Mouse (Mus musculus) layer of hippocampus, postnatal 36 days (tissue): ENCODE data around the gene Slc5a10. TPM values are rescaled to one million over a fixed set of nuclear protein-coding genes. Genes with fewer than 3 reads are reported as not detected.

Source experiments
- DNase-seq, 2 experiments: peaks; one replicate each; pipeline ENCODE4 v3.0.0; 2022
- total RNA-seq, 2 experiments: library from RNA; stranded (reverse); gene quantifications; 2 replicates each; pipeline ENCODE4 v1.2.3; 2021

Slc5a10 gene
- total RNA-seq, 2 experiments from 2014 or later: 0.38 to 0.47 TPM

DNA sequence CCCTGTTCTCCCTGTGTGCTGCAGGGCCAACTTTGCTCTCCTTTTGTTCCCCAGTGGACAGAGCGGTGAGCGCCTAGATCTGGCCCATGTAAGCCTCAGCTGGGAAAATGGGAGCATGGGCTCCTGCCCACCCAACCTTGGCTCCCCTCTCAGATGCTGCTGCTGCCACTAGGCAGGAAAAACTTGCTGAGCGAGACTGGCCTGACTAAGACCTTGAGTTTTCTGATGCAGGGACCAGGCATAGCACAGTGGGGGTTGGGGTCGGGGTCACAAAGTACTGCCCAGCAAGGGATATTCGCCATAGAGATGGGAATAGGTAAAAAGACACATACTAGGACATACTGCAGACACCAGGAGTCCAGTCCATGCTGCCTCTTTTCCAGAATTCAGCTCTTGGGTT lies 53.4 kb downstream of the Slc5a10 start:
- no peak for DNase-seq

GRCm38 (mm10) chr11:61665991-61666799 lies 54.4 kb downstream of the Slc5a10 start:
- peak; percentile 29 to 38 for DNase-seq

GRCm38 (mm10) chr11:61665401-61665800 lies 55.2 kb downstream of the Slc5a10 start:
- DNase-seq: no peak

DNA sequence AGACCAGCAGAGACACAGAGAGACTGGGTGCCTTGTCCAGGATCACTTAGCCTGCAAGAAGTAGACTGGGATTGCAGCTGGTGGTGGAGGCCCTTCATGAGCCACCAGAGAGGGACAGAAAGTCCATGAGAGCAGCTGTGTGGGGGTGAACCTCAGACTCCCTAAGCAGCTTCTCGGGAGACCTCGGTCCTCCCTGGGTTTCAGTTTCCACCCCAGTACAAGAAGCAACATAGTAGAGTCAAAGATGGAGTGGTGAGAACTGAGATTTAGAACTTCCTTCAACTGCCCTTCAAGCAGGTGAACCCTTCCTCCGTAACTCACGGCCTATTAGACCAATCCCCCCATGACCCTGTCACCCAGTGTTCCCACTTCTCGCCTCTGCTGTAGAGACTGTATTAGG lies 58.4 kb downstream of the Slc5a10 start:
- no peak for DNase-seq

DNA sequence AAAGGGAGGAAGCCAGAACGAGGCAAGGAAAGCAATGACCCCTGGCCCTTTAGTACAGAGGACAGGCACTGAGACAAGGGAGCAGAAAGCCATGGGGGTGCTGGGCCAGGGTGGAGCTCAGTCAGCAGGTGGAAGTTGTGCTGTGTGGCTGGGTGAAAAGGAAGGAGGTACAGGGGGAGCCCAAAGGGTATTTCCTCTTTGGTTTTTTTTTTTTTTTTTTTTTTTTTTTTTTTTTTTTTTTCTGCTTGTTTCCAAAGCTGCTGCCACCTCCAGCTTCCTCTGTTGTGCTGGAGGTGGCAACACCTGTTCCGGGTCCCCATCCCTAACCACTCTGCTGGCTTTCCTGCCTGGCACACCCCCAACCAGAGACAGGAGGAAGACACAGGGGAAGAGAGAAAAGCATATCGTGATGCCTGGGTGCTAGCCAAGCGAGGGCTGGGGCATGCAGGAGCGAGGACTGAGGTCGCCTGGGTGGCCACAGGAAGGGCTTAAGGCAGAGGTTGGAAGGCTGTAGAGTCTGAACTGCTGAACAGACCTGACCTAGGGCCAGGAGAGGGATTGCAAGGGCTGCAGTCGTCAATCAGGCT lies 59.7 kb downstream of the Slc5a10 start:
- no peak for DNase-seq

DNA sequence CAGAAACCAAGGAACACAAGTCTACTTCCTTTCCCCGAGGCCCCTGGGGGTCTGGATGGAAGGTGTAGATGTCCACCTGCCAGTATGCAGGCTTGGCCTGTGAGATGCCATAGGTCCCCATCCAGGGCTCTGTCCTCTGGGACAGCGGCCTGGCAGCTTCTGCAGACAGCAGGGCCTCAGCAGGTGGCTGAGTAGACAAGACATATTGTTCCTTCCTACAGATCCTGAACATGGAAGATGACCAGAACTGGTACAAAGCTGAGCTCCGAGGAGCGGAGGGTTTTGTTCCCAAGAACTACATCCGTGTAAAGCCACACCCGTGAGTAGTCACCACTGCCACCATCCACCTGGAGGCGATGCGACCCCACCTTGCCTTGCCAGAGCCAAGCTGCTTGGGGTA lies 60.6 kb downstream of the Slc5a10 start:
- DNase-seq: no peak

DNA sequence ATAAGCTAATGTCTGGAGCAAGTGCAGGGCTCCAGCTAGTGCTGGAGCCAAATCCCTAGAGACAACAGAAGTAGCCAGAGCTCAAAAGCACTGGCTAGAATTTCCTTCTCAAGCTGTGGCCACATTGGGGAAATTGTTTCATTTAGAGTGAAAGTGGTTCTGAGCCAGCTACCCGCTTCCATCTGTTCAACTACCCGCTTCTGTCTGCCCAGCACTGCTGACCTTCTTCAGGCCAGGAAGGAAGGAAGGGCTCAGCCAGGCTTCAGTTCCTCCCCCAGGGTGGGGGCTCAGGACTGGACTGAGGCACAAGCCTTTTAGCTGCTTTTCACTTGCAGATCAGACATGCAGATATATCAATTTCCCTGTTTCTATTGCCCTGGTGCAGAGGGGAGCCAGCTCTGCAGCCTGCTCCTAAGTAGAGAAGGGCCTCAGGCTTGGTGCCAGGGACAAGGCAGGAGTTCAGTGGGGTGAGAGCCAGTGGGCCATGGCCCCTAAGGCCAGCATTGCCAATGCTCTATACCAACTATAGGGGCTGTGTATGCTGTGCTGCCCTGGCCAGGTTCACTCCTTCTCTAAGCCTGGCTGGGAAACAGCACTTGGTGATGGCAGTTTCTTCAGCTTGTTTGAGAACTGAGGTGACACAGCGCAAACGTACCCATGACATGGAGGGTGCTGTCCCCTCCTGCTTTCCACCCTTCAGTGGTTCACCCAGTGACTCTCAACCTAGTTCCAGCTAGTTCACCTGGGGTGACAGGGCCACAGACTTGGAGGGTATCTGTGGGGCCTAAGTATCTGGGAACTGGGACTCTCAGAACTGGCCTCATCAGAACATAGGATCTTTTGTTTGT lies 61.4 kb downstream of the Slc5a10 start:
- DNase-seq: no peak

DNA sequence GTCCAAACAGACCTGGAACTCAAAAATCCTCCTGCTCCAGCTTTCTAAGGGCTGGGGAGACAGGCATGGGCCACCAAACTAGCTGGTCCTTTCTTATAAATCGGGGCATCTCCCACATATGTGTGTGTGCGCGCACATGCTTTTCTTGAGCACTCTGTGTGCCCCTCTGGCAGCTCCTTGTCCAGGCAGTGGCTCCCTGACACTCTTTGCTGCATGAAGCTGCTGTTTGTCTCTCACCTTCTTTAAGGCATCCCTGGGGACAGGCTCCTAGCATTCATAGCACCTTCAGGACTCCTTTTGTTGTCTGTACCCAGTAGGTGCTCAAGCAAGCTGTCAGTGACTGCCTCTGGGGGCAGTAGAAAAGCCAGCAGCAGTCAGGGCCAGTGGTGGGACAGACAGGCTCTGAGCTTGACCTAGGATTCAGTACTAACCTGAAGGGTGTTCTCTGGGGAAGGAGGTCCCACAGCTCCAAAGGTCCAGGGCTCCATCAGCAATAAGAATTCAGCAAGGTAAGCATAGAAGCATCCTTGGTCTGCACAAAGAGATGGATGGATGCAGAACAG lies 62.2 kb downstream of the Slc5a10 start:
- no peak for DNase-seq

GRCm38 (mm10) chr11:61657432-61657831 lies 63.2 kb downstream of the Slc5a10 start:
- no peak for DNase-seq

DNA sequence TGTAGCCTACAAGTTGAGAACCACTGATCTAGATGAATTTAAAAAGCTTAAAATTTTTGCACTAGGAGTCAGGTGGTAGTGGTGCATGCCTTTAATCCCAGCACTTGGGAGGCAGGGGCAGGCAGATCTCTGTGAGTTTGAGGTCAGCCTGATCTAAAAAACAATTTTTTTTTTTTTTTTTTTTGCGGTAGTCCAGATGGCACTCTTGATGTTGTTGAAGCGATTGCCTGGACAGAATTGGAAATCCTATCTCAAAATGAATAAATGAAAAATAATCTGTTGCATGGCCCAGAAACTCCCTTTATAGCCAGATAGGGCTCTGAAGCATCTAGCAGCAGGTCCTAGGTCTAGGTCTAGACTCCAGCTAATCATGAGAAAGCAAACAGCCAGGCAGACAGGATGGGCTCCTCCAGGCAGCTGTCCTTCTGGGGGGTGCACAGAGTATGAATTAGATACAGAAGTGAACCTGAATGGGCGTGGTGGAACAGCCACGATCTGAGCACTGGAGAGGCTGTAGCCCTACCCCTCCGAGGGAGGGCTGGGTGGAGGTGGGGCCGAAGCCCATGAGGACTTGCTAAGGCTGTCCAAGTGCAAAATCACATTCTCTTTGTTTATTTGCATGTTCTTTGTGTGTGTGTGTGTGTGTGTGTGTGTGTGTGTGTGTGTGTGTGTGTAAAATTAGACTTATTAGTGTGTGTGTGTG lies 64.3 kb downstream of the Slc5a10 start:
- DNase-seq: no peak

DNA sequence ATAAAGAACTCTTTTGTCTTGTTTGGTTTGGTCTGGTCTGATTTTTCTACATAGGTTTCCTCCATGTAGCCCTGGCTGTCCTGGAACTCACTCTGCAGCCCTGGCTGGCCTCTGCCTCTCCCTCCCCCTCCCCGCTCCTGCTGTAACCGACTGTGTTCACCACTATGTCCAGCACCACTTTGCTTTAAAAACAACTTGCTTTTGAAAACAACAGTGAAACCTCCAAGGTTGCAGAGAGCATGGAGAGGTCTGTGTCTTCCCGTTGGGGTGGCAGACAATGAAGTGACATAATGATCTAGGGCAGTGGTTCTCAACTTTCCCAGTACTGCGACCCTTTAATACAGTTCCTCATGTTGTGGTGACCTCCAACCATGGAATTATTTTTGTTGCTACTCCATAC lies 65.0 kb downstream of the Slc5a10 start:
- no peak for DNase-seq

GRCm38 (mm10) chr11:61654786-61655311 lies 65.8 kb downstream of the Slc5a10 start:
- DNase-seq: no peak

DNA sequence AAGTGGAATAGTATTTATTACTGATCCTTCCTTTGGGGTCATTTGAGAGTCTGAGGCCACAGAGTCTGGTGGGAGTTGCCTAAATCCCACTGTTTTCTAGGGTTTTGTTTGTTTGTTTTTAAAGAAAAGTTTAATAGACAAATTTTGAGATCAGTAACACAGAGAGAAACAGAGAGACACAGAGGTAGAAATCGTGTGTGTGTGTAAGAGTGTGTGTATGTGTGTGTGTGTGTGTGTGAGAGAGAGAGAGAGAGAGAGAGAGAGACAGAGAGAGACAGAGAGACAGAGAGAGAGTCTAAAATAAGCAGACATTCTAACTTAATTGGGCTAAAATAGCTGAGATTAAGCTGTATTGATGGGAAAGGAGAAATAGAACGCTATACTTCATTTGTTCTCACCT lies 67.1 kb downstream of the Slc5a10 start:
- DNase-seq: no peak

- no peak for DNase-seq
Measured at GRCm38 (mm10) chr11:61652686-61653447, 67.8 kb downstream of the Slc5a10 start, which contains the start of gene Grap. Gene Grap, plus strand, starts transcription at chr11:61653265.

- DNase-seq: no peak
Measured at GRCm38 (mm10) chr11:61652216-61652615, 68.4 kb downstream of the Slc5a10 start.

GRCm38 (mm10) chr11:61650470-61651265 lies 70.0 kb downstream of the Slc5a10 start:
- no peak for DNase-seq

- no peak for DNase-seq
Measured at GRCm38 (mm10) chr11:61649626-61650025, 71.0 kb downstream of the Slc5a10 start.

DNA sequence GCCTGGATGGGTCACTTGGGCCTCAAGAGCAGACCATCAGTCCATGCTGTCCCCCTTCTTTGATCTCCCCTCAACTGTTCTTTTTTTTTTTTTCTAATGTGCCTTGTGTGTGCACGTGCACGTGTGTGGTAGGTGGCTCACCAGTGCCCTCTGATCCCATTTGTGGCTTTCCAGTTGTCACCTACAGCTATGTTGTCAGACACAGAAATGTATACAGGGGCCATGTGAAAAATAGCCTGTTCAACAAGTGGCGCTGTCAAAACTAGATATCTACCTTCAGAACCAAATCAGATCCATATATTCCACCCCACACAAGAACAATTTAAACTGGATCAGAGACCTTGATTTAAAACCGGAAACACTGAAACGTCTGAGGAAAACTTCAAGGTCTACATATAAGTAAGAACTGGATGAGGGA lies 71.5 kb downstream of the Slc5a10 start:
- no peak for DNase-seq

DNA sequence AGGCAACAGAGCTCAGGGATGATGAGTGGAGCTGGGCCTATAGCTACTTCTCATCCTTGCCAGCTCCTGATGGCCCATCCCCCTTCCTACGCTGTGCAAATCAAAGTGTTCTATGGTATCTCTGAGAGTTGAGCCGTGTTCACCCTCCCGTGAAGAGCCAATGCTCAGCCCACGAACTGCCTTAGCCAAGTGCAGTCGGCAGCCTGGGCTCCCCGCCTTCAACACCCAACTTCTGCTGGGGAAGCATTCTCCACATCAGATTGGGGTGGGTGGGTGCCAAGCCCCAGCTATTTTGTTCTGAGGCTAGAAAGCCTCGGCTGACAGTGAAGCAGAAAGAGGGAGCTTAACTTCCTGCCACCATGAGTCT lies 71.9 kb downstream of the Slc5a10 start:
- DNase-seq: peak; percentile 54 to 60
